Mouse (Mus musculus): ENCODE data around the gene Zkscan4.

Zkscan4 gene

GRCm38 (mm10) chr13:21530136-21530535 lies 51.4 kb downstream of the Zkscan4 start:
- DNase-seq (ENCODE audit: low spot score) = no peak

GRCm38 (mm10) chr13:21530781-21531201 lies 52.1 kb downstream of the Zkscan4 start, which contains the start of gene Zkscan8:
TSS of gene Zkscan8 (minus strand) at chr13:21531120.
- peak; percentile 85 for DNase-seq (ENCODE audit: low spot score)

All from MN1 (cell line).